Mouse (Mus musculus): ENCODE results near the gene Tfeb. TPM values are rescaled to one million over a fixed set of nuclear protein-coding genes. Genes with fewer than 3 reads are reported as not detected.
A peak's percentile ranks its signal among the peaks of the same experiment; 100 is the strongest.

Gene Tfeb
- total RNA-seq, 2 experiments from 2014 or later: 6.1 to 6.2 TPM

DNA sequence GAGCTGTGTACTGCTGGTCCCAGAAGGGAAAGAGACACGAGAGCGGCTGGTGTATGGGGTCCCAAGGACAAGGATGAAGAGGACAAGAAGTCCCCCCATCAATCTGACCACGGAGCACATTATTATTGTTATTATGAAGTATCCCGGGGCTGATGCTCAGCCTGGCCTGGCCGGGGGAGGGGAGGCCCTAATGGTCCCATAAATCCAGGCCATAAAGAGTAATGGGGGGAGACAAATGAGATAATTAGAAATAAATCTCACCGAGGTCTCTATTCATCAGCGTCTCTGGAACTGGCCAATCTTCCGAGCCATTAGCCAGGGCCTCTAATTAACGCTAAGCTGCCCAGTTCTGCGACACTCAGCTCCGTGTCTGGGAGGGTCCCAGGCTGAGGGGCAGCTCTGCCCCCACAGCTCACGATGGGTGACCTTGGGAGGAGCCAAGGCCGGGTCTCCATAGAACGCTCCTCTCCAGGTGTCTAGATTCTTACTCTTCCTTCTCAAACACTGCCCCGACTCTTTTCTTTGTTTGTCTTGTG lies 74.5 kb downstream of the Tfeb start:
- no peak for DNase-seq (ENCODE audit: extremely low spot score in 1 of 2, low spot score in 2 of 2)
- intact Hi-C loops (cut with DNase I): no loop called here

DNA sequence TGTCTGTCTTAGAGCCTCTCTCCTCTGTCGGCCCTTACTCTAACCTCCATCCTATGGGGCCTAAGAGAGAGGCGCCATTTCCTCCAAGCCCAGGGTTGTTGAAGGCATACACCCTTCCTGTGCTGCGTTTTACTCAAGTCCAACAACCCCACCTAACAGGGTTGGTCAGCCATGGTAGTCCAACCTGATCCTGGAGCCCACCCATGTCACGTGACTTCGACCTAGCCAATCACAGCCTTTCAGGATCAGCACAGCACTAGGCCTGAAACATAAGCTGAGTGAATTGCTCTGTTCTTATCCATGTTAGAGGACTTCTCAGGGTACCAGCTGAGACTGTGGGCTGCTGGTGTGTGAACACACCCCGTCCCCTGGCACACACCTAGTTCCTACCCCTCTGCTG lies 75.4 kb downstream of the Tfeb start:
- intact Hi-C loops (cut with DNase I): no loop called here
- DNase-seq (ENCODE audit: extremely low spot score in 1 of 2, low spot score in 2 of 2): no peak

- intact Hi-C loops (cut with DNase I): no loop called here
Measured at GRCm38 (mm10) chr17:47813616-47814015, 76.8 kb downstream of the Tfeb start.

DNA sequence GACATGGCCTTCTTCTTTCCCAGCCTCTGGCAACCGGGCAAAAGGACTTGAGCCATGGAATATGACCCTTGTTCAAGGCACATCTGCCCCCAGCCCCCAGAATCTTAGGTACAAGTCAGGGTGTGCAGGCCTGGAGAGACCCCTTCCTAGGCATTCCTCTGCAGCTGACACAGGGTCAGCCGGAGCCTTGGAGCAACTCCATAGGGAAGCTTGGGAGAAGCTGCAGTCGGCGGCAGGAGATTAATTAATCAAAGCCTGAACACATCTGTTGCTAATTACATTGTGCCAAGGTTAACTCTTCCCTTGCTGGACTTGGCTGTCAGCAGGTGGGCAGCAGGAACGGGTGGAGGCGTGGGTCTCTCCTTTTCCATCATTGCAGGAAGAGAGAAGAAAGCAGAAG lies 77.7 kb downstream of the Tfeb start:
- no peak for DNase-seq (ENCODE audit: extremely low spot score in 1 of 2, low spot score in 2 of 2)
- intact Hi-C loops (cut with DNase I): no loop called here

More at GRCm38 (mm10) chr17:47813616-47814015, 76.8 kb downstream of the Tfeb start:
- DNase-seq (ENCODE audit: extremely low spot score in 1 of 2, low spot score in 2 of 2): peak in 1 of 2 experiments; percentile 66

- DNase-seq (ENCODE audit: extremely low spot score in 1 of 2, low spot score in 2 of 2): no peak
- intact Hi-C loops (cut with DNase I): no loop called here
Measured at GRCm38 (mm10) chr17:47815446-47815845, 78.6 kb downstream of the Tfeb start.

GRCm38 (mm10) chr17:47818038-47818725 lies 81.4 kb downstream of the Tfeb start:
- DNase-seq (ENCODE audit: extremely low spot score in 1 of 2, low spot score in 2 of 2): no peak
- intact Hi-C loops (cut with DNase I): no loop called here

- DNase-seq (ENCODE audit: extremely low spot score in 1 of 2, low spot score in 2 of 2): no peak
- intact Hi-C loops (cut with DNase I): no loop called here
Measured at GRCm38 (mm10) chr17:47821339-47821738, 84.5 kb downstream of the Tfeb start.

GRCm38 (mm10) chr17:47831161-47831560 lies 94.3 kb downstream of the Tfeb start:
- DNase-seq (ENCODE audit: extremely low spot score in 1 of 2, low spot score in 2 of 2): no peak
- intact Hi-C loops (cut with DNase I): no loop called here

GRCm38 (mm10) chr17:47831772-47832171 lies 94.9 kb downstream of the Tfeb start:
- intact Hi-C loops (cut with DNase I): no loop called here
- DNase-seq (ENCODE audit: extremely low spot score in 1 of 2, low spot score in 2 of 2): no peak

GRCm38 (mm10) chr17:47832501-47833028 lies 95.7 kb downstream of the Tfeb start:
- intact Hi-C loops (cut with DNase I): no loop called here
- no peak for DNase-seq (ENCODE audit: extremely low spot score in 1 of 2, low spot score in 2 of 2)

DNA sequence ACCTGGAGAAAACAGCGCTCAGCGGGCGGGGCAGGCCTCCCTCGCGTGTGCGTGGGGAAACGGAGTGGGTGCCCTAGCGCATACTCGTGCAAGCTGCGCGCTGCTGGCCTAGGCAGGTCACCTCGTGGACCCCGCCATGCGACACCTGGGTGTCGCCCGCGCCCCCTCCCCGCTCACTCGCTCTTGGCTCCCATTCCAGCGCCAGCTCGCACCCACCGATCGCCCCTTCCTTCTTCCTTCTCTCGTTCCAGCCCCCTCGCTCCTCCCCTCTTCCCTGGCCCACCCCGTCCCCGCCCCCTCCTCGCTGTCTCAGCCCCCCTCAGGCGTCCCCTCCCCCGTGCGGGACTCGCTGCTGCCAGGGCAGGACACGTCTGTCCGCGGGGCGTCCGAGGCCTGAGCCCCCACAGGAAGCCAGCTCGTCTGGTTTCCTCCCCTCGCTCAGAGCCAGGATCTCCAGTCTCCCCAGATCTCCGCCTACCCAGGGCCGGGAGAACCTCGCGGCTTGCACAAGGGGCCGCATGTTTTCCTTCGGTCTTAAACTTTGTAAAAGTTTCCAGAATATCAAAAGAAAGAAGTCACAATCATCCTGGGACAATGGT lies 96.3 kb downstream of the Tfeb start:
- intact Hi-C loops (cut with DNase I): no loop called here
- DNase-seq (ENCODE audit: extremely low spot score in 1 of 2, low spot score in 2 of 2): peak in 1 of 2 experiments; percentile 81

DNA sequence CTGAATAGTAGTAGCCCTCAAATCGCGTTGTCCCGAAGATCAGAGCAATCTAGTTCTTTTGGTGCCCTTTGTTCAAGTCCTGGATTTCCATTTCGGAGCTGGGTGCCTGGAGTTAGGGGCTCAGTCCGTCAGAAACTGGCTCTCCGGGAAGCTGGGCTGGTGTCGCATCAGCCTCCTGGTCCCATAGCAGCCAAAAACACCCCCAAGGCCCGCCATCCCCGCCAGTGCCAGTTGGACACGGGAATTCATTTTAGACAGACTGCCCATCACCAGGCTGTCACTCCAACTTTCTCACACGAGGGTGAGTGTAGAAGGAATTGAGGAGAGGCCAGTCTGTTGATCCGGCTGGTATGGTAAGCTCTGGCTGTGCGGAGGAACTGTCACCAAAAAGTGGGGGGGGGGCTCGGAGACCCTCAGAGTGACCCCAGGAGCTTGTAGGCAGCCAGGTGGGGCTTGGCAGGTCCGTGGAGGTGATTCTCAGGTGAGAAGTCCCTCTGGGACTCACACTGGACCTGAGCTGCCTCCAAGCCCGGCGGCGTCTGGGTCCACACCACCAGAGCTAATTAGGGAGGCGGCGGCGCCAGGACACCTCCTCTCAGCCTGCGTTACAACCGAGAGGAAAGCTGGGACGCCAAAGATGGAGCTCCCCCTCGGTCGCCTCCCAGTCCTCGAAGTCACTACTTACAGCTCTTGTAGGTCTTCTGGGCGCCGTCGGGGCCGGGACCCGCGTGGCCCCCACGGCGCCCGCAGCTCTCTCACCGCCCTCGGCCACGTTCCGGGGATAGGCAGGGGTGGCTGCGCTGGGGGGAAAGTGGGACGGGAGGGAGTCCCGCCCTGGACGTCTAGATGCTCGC lies 97.0 kb downstream of the Tfeb start:
- intact Hi-C loops (cut with DNase I): no loop called here
- DNase-seq (ENCODE audit: extremely low spot score in 1 of 2, low spot score in 2 of 2): no peak

GRCm38 (mm10) chr17:47834482-47834767 lies 97.6 kb downstream of the Tfeb start, which contains the start of gene Mdfi:
Gene Mdfi (minus strand): TSS chr17:47834691.
- intact Hi-C loops (cut with DNase I): no loop called here
- DNase-seq (ENCODE audit: extremely low spot score in 1 of 2, low spot score in 2 of 2): no peak

- DNase-seq (ENCODE audit: extremely low spot score in 1 of 2, low spot score in 2 of 2): peak in 1 of 2 experiments; percentile 74
- intact Hi-C loops (cut with DNase I): no loop called here
Measured at GRCm38 (mm10) chr17:47837808-47838207, 101.0 kb downstream of the Tfeb start.

- intact Hi-C loops (cut with DNase I): no loop called here
- DNase-seq (ENCODE audit: extremely low spot score in 1 of 2, low spot score in 2 of 2): no peak
Measured at GRCm38 (mm10) chr17:47841521-47841920, 104.7 kb downstream of the Tfeb start.

Other genes starting within 250 kb of the Tfeb start
- gene Taf8, start 234.7 kb upstream of the Tfeb start, total RNA-seq (2021): 10 to 100 TPM; 13.8 to 14.3 TPM
- gene Ccnd3, start 232.0 kb upstream of the Tfeb start, total RNA-seq (2021): 10 to 100 TPM; 24.5 to 26.7 TPM
- 10 to 100 TPM; 25.2 to 25.3 TPM for gene Bysl, start 125.5 kb upstream of the Tfeb start, total RNA-seq (2021)
- gene Med20, start 125.4 kb upstream of the Tfeb start, total RNA-seq (2021): 10 to 100 TPM; 21.4 to 23.5 TPM
- gene Gm20517, start 125.4 kb upstream of the Tfeb start, total RNA-seq (2021): 1 to 10 TPM; 6.2 to 6.4 TPM
- gene Usp49, start 106.3 kb upstream of the Tfeb start, total RNA-seq (2021): 10 to 100 TPM; 14.8 to 15.1 TPM
- 100 to 1,000 TPM; 209 to 222 TPM for gene Tomm6, start 48.6 kb upstream of the Tfeb start, total RNA-seq (2021)
- gene Frs3, start 48.0 kb upstream of the Tfeb start, total RNA-seq (2021): 10 to 100 TPM; 27.4 to 29.9 TPM
- 1 to 10 TPM; 5.7 to 6.4 TPM for gene Gm21981, start 42.6 kb upstream of the Tfeb start, total RNA-seq (2021)
- 1 to 10 TPM; 2.3 to 4.5 TPM for gene Prickle4, start 42.3 kb upstream of the Tfeb start, total RNA-seq (2021)
- gene Pgc, start 10.2 kb upstream of the Tfeb start, total RNA-seq (2021): not detected
- 1 to 10 TPM; 1.5 to 1.7 TPM for gene Mdfi, start 97.7 kb downstream of the Tfeb start, total RNA-seq (2021)
- 10 to 100 TPM; 52.3 to 53.9 TPM for gene Foxp4, start 187.6 kb downstream of the Tfeb start, total RNA-seq (2021)

Measured in left cerebral cortex, postnatal 10 days (tissue).